Mouse (Mus musculus): ENCODE results near the gene Snx1. TPM values are rescaled to one million over a fixed set of nuclear protein-coding genes. Genes with fewer than 3 reads are reported as not detected.

The Snx1 gene
- polyA plus RNA-seq, 1 experiment from 2014 or later: 144 TPM

DNA sequence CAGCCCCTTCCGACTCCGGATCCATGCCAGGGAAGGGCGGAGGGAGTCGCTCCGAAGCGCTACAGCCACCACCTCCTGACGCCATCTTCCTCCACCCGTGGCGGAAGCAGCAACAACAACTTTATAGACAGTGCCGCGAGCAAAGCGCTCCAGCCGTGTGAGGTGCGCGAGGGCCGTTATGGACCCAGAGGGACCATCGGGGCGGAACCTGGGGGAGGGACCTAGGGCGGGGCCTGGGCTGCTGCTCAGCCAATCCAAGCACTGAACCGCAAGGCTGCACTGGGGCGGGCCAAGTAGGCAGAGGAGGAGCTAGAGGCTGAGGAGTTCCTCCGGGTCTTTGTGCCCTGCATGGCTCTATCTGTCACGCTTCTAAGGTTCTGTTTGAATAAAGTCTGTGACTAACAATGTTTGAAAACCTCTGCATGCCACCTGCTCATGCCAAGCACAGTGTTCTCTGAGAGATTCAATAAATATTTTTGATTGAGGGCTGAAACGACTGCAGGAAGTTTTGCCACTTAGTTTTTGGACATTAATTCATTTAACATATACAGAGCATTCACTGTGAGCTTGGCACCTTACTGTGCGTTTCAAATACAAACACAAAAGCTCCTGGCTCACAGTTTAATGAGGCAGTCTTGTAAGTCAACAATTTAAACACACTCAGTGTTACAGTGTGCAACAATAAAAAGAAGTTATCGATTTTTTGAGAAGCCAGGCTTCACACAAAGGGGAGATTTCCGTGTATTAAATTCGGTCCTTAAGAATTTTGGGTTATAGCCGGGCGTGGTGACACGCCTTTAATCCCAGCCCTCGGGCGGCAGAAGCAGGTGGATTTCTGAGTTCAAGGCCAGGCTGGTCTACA is 1.5 kb downstream of the Snx1 start:
- Histone ChIP-seq H3K4me3 (replicated peaks) (peak overlapping the region; percentile 71), H3K4me1 (replicated peaks) (peaks cover 9% of the 10 kb centered on the region), H3K4me2 (replicated peaks) (peak overlapping the region; percentile 66), H3K27ac (peak overlapping the region; percentile 92), H3K9ac (peak overlapping the region; percentile 81), H3K9me3 (no peaks in the 10 kb centered on the region), H3K27me3 (replicated peaks) (no peaks in the 10 kb centered on the region), H3K36me3 (no peaks in the 10 kb centered on the region)
- ATAC-seq: peak; percentile 97
- 16% methylated on average over 33 of the region's 33 CpGs for WGBS

DNA sequence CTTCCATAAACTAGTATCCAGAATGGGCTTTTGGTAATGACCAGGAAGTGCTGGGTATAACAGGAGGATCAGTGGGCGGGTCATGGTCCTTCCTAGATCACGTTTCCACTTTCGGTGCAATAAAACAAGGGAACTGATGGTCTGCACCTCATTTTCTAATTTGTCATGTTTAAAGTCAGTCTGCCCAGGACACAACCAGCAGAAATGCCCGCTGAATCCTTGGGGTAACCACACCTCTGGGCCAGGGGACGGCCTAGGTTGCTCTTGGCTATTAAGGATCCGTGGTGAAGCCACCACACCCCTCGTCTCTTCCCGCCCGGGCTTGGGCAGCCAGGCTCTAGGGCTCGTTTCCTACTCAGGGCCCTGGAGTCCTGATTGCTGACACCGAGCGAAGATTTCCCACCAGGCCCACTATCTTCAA is 2.3 kb downstream of the Snx1 start:
- H3K36me3 ChIP-seq: no peaks in the 10 kb centered on the region
- peak overlapping the region; percentile 92 for H3K27ac ChIP-seq
- peak overlapping the region; percentile 81 for H3K9ac ChIP-seq
- no peaks in the 10 kb centered on the region for H3K27me3 ChIP-seq (replicated peaks)
- peaks cover 9% of the 10 kb centered on the region for H3K4me1 ChIP-seq (replicated peaks)
- peak overlapping the region; percentile 66 for H3K4me2 ChIP-seq (replicated peaks)
- no peaks in the 10 kb centered on the region for H3K9me3 ChIP-seq
- peak; percentile 54 for ATAC-seq
- under 1% methylated on average over 12 of the region's 12 CpGs for WGBS
- peak overlapping the region; percentile 71 for H3K4me3 ChIP-seq (replicated peaks)

- Histone ChIP-seq H3K9ac (peak overlapping the region; percentile 81), H3K4me3 (replicated peaks) (peak overlapping the region; percentile 71), H3K27me3 (replicated peaks) (no peaks in the 10 kb centered on the region), H3K4me1 (replicated peaks) (peaks cover 9% of the 10 kb centered on the region), H3K9me3 (no peaks in the 10 kb centered on the region), H3K36me3 (no peaks in the 10 kb centered on the region), H3K27ac (peak overlapping the region; percentile 92), H3K4me2 (replicated peaks) (peak overlapping the region; percentile 66)
- WGBS: 3% methylated on average over 5 of the region's 5 CpGs
- no peak for ATAC-seq
These were observed 2.7 kb downstream of the Snx1 start for GRCm38 (mm10) chr9:66123648-66124047.

DNA sequence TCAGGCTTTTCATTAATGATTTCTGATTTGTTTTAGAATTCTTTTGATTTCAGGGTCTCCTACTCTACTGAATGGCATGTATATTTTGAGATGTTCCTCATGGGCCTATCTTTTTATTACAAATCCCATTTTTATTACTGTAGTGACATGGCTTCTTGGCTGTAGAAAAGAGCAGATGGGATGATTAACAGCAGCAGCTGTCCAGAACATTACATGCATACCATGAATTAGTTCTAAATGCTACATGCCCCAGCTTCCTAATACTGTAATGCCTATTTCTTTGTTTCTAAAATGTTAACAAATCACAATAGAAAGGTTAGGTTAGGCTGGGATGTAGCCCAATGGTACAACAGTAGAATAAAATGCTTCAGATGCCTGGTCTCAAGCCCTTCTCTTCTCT is 5.0 kb downstream of the Snx1 start:
- Histone ChIP-seq H3K9ac (no peak overlapping the region), H3K4me1 (replicated peaks) (peaks cover 6% of the 10 kb centered on the region), H3K36me3 (no peaks in the 10 kb centered on the region), H3K4me2 (replicated peaks) (no peak overlapping the region), H3K27ac (no peak overlapping the region), H3K27me3 (replicated peaks) (no peaks in the 10 kb centered on the region), H3K4me3 (replicated peaks) (no peak overlapping the region), H3K9me3 (no peaks in the 10 kb centered on the region)
- no peak for ATAC-seq

GRCm38 (mm10) chr9:66120945-66121344 is 5.4 kb downstream of the Snx1 start:
- Histone ChIP-seq H3K27me3 (replicated peaks) (no peaks in the 10 kb centered on the region), H3K36me3 (no peaks in the 10 kb centered on the region), H3K27ac (no peak overlapping the region), H3K9ac (no peak overlapping the region), H3K4me2 (replicated peaks) (no peak overlapping the region), H3K9me3 (no peaks in the 10 kb centered on the region), H3K4me3 (replicated peaks) (no peak overlapping the region), H3K4me1 (replicated peaks) (peaks cover 6% of the 10 kb centered on the region)
- ATAC-seq: no peak
- 83% methylated on average over 3 of the region's 3 CpGs for WGBS

- no peaks in the 10 kb centered on the region for H3K36me3 ChIP-seq
- H3K27ac ChIP-seq: no peak overlapping the region
- H3K27me3 ChIP-seq (replicated peaks): no peaks in the 10 kb centered on the region
- no peak overlapping the region for H3K4me2 ChIP-seq (replicated peaks)
- no peaks in the 10 kb centered on the region for H3K4me1 ChIP-seq (replicated peaks)
- H3K4me3 ChIP-seq (replicated peaks): no peak overlapping the region
- no peak for ATAC-seq
- H3K9me3 ChIP-seq: no peaks in the 10 kb centered on the region
- 92% methylated on average over 4 of the region's 4 CpGs for WGBS
- no peak overlapping the region for H3K9ac ChIP-seq
These were observed 6.3 kb downstream of the Snx1 start for GRCm38 (mm10) chr9:66120106-66120505.

GRCm38 (mm10) chr9:66119498-66119897 is 6.9 kb downstream of the Snx1 start:
- Histone ChIP-seq H3K36me3 (no peaks in the 10 kb centered on the region), H3K27me3 (replicated peaks) (no peaks in the 10 kb centered on the region), H3K4me2 (replicated peaks) (no peak overlapping the region), H3K27ac (no peak overlapping the region), H3K9ac (no peak overlapping the region), H3K4me3 (replicated peaks) (no peak overlapping the region), H3K4me1 (replicated peaks) (no peaks in the 10 kb centered on the region), H3K9me3 (no peaks in the 10 kb centered on the region)
- no peak for ATAC-seq
- 87% methylated on average over 2 of the region's 2 CpGs for WGBS

DNA sequence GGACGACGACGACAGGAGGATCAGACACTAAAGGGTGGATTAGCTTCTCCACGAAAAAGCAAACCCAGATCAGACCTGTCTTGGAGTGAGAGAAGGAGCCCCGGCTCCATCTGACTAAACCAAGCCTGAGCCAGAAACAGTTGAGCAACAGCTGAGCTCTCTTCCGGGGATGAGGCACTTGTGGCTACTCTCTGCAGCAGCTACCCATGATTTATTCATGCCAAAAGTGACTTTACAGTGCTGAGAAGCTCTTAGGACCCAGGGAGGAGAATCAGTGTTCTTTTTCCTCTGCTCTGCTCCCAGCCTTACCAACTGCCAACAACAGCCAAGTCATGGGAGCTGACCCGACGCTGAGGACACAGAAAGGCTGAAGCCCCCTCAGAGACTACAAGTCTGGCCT is 9.5 kb downstream of the Snx1 start:
- no peak for ATAC-seq
- WGBS: 54% methylated on average over 8 of the region's 8 CpGs
- no peak overlapping the region for H3K4me2 ChIP-seq (replicated peaks)
- no peak overlapping the region for H3K4me3 ChIP-seq (replicated peaks)
- H3K36me3 ChIP-seq: peaks cover 7% of the 10 kb centered on the region; the same call in 1 of the 2 replicates
- no peaks in the 10 kb centered on the region for H3K9me3 ChIP-seq
- H3K27me3 ChIP-seq (replicated peaks): no peaks in the 10 kb centered on the region
- no peak overlapping the region for H3K27ac ChIP-seq
- no peaks in the 10 kb centered on the region for H3K4me1 ChIP-seq (replicated peaks)
- H3K9ac ChIP-seq: no peak overlapping the region

- ATAC-seq: no peak
- H3K4me1 ChIP-seq (replicated peaks): no peaks in the 10 kb centered on the region
- 90% methylated on average over 3 of the region's 3 CpGs for WGBS
These were observed 12.0 kb downstream of the Snx1 start for GRCm38 (mm10) chr9:66114341-66114740.

GRCm38 (mm10) chr9:66110611-66111379 is 15.6 kb downstream of the Snx1 start:
- Histone ChIP-seq H3K27ac (no peak overlapping the region), H3K4me1 (replicated peaks) (no peaks in the 10 kb centered on the region), H3K4me3 (replicated peaks) (no peak overlapping the region), H3K27me3 (replicated peaks) (no peaks in the 10 kb centered on the region), H3K9ac (no peak overlapping the region), H3K36me3 (peaks cover 19% of the 10 kb centered on the region; the same call in 1 of the 2 replicates), H3K4me2 (replicated peaks) (no peak overlapping the region), H3K9me3 (no peaks in the 10 kb centered on the region)
- no peak for ATAC-seq
- 83% methylated on average over 8 of the region's 8 CpGs for WGBS

More at GRCm38 (mm10) chr9:66114341-66114740, 12.0 kb downstream of the Snx1 start:
- no peak overlapping the region for H3K4me3 ChIP-seq (replicated peaks)
- peaks cover 7% of the 10 kb centered on the region; the same call in 1 of the 2 replicates for H3K36me3 ChIP-seq
- H3K27me3 ChIP-seq (replicated peaks): no peaks in the 10 kb centered on the region
- H3K9me3 ChIP-seq: no peaks in the 10 kb centered on the region
- H3K27ac ChIP-seq: no peak overlapping the region
- H3K4me2 ChIP-seq (replicated peaks): no peak overlapping the region
- no peak overlapping the region for H3K9ac ChIP-seq

GRCm38 (mm10) chr9:66110126-66110525 is 16.3 kb downstream of the Snx1 start:
- no peak overlapping the region for H3K27ac ChIP-seq

DNA sequence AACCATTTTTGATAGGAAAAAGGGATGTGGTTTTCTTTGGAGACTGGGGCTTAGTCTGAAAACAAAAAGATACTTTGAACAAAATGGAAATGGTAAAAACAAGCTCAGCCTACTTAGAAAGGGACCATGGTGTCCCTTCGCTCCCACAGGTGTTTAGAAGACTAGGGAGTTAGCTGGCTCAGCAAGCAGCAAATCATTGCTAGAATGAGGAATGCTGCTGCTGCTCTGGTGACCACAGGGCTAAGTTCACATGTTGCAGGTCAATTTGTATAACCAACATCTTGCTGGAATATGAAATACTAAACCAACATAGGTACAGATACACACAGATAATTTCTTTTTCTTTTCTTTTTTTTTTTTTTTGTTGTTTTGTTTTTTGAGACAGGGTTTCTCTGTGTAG is 16.8 kb downstream of the Snx1 start:
- no peaks in the 10 kb centered on the region for H3K9me3 ChIP-seq
- H3K4me1 ChIP-seq (replicated peaks): no peaks in the 10 kb centered on the region
- no peak overlapping the region for H3K4me3 ChIP-seq (replicated peaks)
- WGBS: 98% methylated on average over 1 of the region's 1 CpGs
- no peaks in the 10 kb centered on the region for H3K27me3 ChIP-seq (replicated peaks)
- no peak overlapping the region for H3K9ac ChIP-seq
- H3K27ac ChIP-seq: no peak overlapping the region
- H3K36me3 ChIP-seq: peaks cover 24% of the 10 kb centered on the region; the same call in 1 of the 2 replicates
- no peak for ATAC-seq
- no peak overlapping the region for H3K4me2 ChIP-seq (replicated peaks)

More at GRCm38 (mm10) chr9:66110126-66110525, 16.3 kb downstream of the Snx1 start:
- Histone ChIP-seq H3K27me3 (replicated peaks) (no peaks in the 10 kb centered on the region), H3K4me2 (replicated peaks) (no peak overlapping the region), H3K9me3 (no peaks in the 10 kb centered on the region), H3K4me3 (replicated peaks) (no peak overlapping the region), H3K36me3 (peaks cover 24% of the 10 kb centered on the region; the same call in 1 of the 2 replicates), H3K4me1 (replicated peaks) (no peaks in the 10 kb centered on the region), H3K9ac (no peak overlapping the region)
- no peak for ATAC-seq
- WGBS: 71% methylated on average over 8 of the region's 8 CpGs

Measured in intestine, embryonic 15.5 days (tissue).